Mouse (Mus musculus): Measurements from ENCODE around the gene Ephb2. TPM values are rescaled to one million over a fixed set of nuclear protein-coding genes. Genes with fewer than 3 reads are reported as not detected.

The Ephb2 gene
- polyA plus RNA-seq, 1 experiment from 2014 or later, result 33.7 TPM

DNA sequence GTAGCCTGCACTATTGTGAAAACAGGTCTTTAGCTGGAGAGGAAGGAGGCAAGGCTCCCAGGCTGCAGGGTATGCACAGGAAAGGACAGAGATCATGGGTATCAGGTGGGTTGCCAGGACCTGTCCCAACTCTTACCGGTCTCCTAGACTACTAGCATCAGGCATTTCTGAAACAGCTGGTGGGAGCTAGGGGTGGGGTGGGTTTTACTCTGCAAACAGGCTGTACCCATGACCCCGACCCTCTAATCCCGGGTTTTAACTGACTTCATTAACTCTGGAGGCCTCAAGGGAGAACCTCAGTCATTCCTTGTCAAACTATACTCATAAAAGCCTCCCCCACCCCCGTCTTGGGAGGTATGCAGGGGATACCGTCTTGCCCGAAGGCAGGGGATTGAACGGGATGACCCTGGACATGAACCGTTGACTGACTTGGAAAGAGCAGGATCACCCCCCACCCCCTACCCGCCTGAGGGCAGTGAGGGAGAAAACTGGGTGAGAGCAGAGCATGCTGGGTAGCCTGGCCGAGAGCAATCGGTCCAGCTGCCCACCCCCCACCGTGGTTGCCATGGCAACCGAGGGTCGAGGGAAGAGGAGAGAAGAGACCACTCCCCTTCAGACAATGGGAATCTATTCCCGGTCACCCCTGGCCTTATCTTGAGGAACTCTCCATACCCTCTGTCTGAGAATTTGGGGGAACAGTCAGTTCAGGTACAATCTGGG lies 29.1 kb upstream of the Ephb2 start:
- H3K4me1 ChIP-seq (ENCODE audit: control insufficient read depth, insufficient read depth, low read length), result peaks cover 60% of the 10 kb centered on the region
- peak; percentile 99 for DNase-seq (ENCODE audit: low spot score, missing footprints)
- no peaks in the 10 kb centered on the region for H3K27me3 ChIP-seq (ENCODE audit: control insufficient read depth, insufficient read depth, low read length)
- H3K27ac ChIP-seq (ENCODE audit: low read depth, low read length), result peak overlapping the region; percentile 97
- peak overlapping the region; percentile 26 for H3K4me2 ChIP-seq
- no peaks in the 10 kb centered on the region for H3K9me3 ChIP-seq (ENCODE audit: control insufficient read depth, low read length)
- H3K4me3 ChIP-seq (ENCODE audit: low read depth, low read length), result no peak overlapping the region
- H3K36me3 ChIP-seq (ENCODE audit: control insufficient read depth, insufficient read depth, low read length), result no peaks in the 10 kb centered on the region
- ATAC-seq (ENCODE audit: low FRiP score), result peak; percentile 78
- H3K9ac ChIP-seq (ENCODE audit: low read length), result peak overlapping the region; percentile 55
- WGBS, result 3% methylated on average over 15 of the region's 15 CpGs

GRCm38 (mm10) chr4:136863517-136863916 lies 27.7 kb upstream of the Ephb2 start:
- H3K36me3 ChIP-seq (ENCODE audit: control insufficient read depth, insufficient read depth, low read length), result no peaks in the 10 kb centered on the region
- H3K27me3 ChIP-seq (ENCODE audit: control insufficient read depth, insufficient read depth, low read length), result no peaks in the 10 kb centered on the region
- ATAC-seq (ENCODE audit: low FRiP score) (no peak), DNase-seq (ENCODE audit: low spot score, missing footprints) (peak; percentile 89)
- peaks cover 60% of the 10 kb centered on the region for H3K4me1 ChIP-seq (ENCODE audit: control insufficient read depth, insufficient read depth, low read length)
- no peaks in the 10 kb centered on the region for H3K9me3 ChIP-seq (ENCODE audit: control insufficient read depth, low read length)
- H3K4me3 ChIP-seq (ENCODE audit: low read depth, low read length), result no peak overlapping the region
- no peak overlapping the region for H3K9ac ChIP-seq (ENCODE audit: low read length)
- WGBS, result 18% methylated on average over 9 of the region's 9 CpGs
- peak overlapping the region; percentile 97 for H3K27ac ChIP-seq (ENCODE audit: low read depth, low read length)
- no peak overlapping the region for H3K4me2 ChIP-seq

- Histone ChIP-seq H3K27ac (ENCODE audit: low read depth, low read length) (peak overlapping the region; percentile 97), H3K36me3 (ENCODE audit: control insufficient read depth, insufficient read depth, low read length) (no peaks in the 10 kb centered on the region), H3K27me3 (ENCODE audit: control insufficient read depth, insufficient read depth, low read length) (no peaks in the 10 kb centered on the region), H3K4me3 (ENCODE audit: low read depth, low read length) (no peak overlapping the region), H3K9me3 (ENCODE audit: control insufficient read depth, low read length) (no peaks in the 10 kb centered on the region), H3K4me2 (no peak overlapping the region), H3K4me1 (ENCODE audit: control insufficient read depth, insufficient read depth, low read length) (peaks cover 56% of the 10 kb centered on the region), H3K9ac (ENCODE audit: low read length) (peak overlapping the region; percentile 55)
- 68% methylated on average over 2 of the region's 2 CpGs for WGBS
- ATAC-seq (ENCODE audit: low FRiP score) (no peak), DNase-seq (ENCODE audit: low spot score, missing footprints) (peak; percentile 90)
These were observed 26.6 kb upstream of the Ephb2 start for GRCm38 (mm10) chr4:136862411-136862810.

- WGBS, result 1% methylated on average over 16 of the region's 17 CpGs
- DNase-seq (ENCODE audit: low spot score, missing footprints) (peak; percentile 95), ATAC-seq (ENCODE audit: low FRiP score) (peak; percentile 82)
- Histone ChIP-seq H3K4me2 (no peak overlapping the region), H3K36me3 (ENCODE audit: control insufficient read depth, insufficient read depth, low read length) (no peaks in the 10 kb centered on the region), H3K9me3 (ENCODE audit: control insufficient read depth, low read length) (no peaks in the 10 kb centered on the region), H3K9ac (ENCODE audit: low read length) (peak overlapping the region; percentile 55), H3K4me1 (ENCODE audit: control insufficient read depth, insufficient read depth, low read length) (peaks cover 56% of the 10 kb centered on the region), H3K27ac (ENCODE audit: low read depth, low read length) (peak overlapping the region; percentile 97), H3K4me3 (ENCODE audit: low read depth, low read length) (no peak overlapping the region), H3K27me3 (ENCODE audit: control insufficient read depth, insufficient read depth, low read length) (no peaks in the 10 kb centered on the region)
These were observed 26.0 kb upstream of the Ephb2 start for GRCm38 (mm10) chr4:136861806-136862205.

GRCm38 (mm10) chr4:136860022-136860421 lies 24.2 kb upstream of the Ephb2 start:
- H3K9me3 ChIP-seq (ENCODE audit: control insufficient read depth, low read length), result no peaks in the 10 kb centered on the region
- H3K4me1 ChIP-seq (ENCODE audit: control insufficient read depth, insufficient read depth, low read length), result peaks cover 42% of the 10 kb centered on the region
- H3K27me3 ChIP-seq (ENCODE audit: control insufficient read depth, insufficient read depth, low read length), result no peaks in the 10 kb centered on the region
- DNase-seq (ENCODE audit: low spot score, missing footprints) (no peak), ATAC-seq (ENCODE audit: low FRiP score) (no peak)
- WGBS, result 85% methylated on average over 7 of the region's 7 CpGs
- no peak overlapping the region for H3K9ac ChIP-seq (ENCODE audit: low read length)
- no peak overlapping the region for H3K4me2 ChIP-seq
- H3K36me3 ChIP-seq (ENCODE audit: control insufficient read depth, insufficient read depth, low read length), result no peaks in the 10 kb centered on the region
- no peak overlapping the region; the same call in 1 of the 2 replicates for H3K27ac ChIP-seq (ENCODE audit: low read depth, low read length)
- no peak overlapping the region for H3K4me3 ChIP-seq (ENCODE audit: low read depth, low read length)

- no peak for ATAC-seq (ENCODE audit: low FRiP score)
- no peak overlapping the region for H3K9ac ChIP-seq (ENCODE audit: low read length)
These were observed 19.3 kb upstream of the Ephb2 start for GRCm38 (mm10) chr4:136855081-136855480.

DNA sequence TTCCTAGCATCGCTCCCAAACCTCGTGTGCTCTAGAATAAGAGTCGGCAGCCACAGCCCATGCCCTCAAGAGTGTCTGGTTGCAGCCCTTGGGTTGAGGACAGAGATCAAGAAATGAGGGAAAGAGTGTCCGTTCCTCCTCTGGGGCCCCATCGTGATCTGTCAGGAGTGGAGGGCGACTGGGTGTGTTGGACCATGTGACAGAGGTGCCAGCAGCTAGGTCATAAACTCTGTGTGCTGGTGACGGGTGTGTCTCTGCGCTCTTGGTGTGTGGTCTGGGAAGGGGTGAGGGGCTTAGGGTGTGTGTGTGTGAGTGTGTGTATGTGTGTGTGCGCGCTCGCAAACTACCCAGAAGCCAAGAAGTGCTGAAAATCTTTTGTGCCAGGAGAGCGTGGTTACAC lies 17.2 kb upstream of the Ephb2 start:
- WGBS, result 89% methylated on average over 12 of the region's 12 CpGs
- DNase-seq (ENCODE audit: low spot score, missing footprints), result no peak
- H3K9ac ChIP-seq (ENCODE audit: low read length), result no peak overlapping the region; the same call in 1 of the 2 replicates
- H3K36me3 ChIP-seq (ENCODE audit: control insufficient read depth, insufficient read depth, low read length), result no peaks in the 10 kb centered on the region
- H3K27ac ChIP-seq (ENCODE audit: low read depth, low read length), result no peak overlapping the region
- H3K4me2 ChIP-seq, result no peak overlapping the region
- no peak overlapping the region for H3K4me3 ChIP-seq (ENCODE audit: low read depth, low read length)
- no peaks in the 10 kb centered on the region for H3K27me3 ChIP-seq (ENCODE audit: control insufficient read depth, insufficient read depth, low read length)
- no peaks in the 10 kb centered on the region for H3K9me3 ChIP-seq (ENCODE audit: control insufficient read depth, low read length)
- H3K4me1 ChIP-seq (ENCODE audit: control insufficient read depth, insufficient read depth, low read length), result no peaks in the 10 kb centered on the region
- no peak for ATAC-seq (ENCODE audit: low FRiP score)

More at GRCm38 (mm10) chr4:136855081-136855480, 19.3 kb upstream of the Ephb2 start:
- Histone ChIP-seq H3K27ac (ENCODE audit: low read depth, low read length) (no peak overlapping the region), H3K27me3 (ENCODE audit: control insufficient read depth, insufficient read depth, low read length) (no peaks in the 10 kb centered on the region), H3K36me3 (ENCODE audit: control insufficient read depth, insufficient read depth, low read length) (no peaks in the 10 kb centered on the region), H3K4me3 (ENCODE audit: low read depth, low read length) (no peak overlapping the region), H3K4me1 (ENCODE audit: control insufficient read depth, insufficient read depth, low read length) (no peaks in the 10 kb centered on the region), H3K9me3 (ENCODE audit: control insufficient read depth, low read length) (no peaks in the 10 kb centered on the region), H3K4me2 (no peak overlapping the region)
- 18% methylated on average over 6 of the region's 6 CpGs for WGBS
- DNase-seq (ENCODE audit: low spot score, missing footprints), result peak; percentile 94

DNA sequence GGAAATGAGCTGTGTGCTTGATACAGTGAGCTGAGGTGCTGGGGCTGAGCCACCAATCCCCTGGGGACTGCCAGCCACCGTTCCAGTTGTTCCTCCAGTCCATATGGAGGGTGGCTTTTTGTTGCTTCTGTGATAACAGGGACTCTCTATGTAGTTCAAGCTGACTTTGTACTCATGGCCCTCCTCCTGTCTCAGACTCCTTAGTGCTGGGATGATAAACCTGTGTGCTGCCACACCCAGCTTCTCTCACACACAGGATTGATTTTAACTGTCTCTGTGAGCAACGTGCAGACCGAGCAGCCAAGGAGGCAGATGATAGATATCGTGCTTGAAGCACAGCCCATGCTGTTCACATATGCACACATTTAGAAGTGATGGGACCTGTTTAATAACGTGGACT lies 16.3 kb upstream of the Ephb2 start:
- no peaks in the 10 kb centered on the region for H3K36me3 ChIP-seq (ENCODE audit: control insufficient read depth, insufficient read depth, low read length)
- H3K9me3 ChIP-seq (ENCODE audit: control insufficient read depth, low read length), result no peaks in the 10 kb centered on the region
- H3K4me1 ChIP-seq (ENCODE audit: control insufficient read depth, insufficient read depth, low read length), result no peaks in the 10 kb centered on the region
- no peak overlapping the region for H3K4me3 ChIP-seq (ENCODE audit: low read depth, low read length)
- no peak overlapping the region for H3K27ac ChIP-seq (ENCODE audit: low read depth, low read length)
- WGBS, result 75% methylated on average over 5 of the region's 5 CpGs
- H3K27me3 ChIP-seq (ENCODE audit: control insufficient read depth, insufficient read depth, low read length), result no peaks in the 10 kb centered on the region
- ATAC-seq (ENCODE audit: low FRiP score) (no peak), DNase-seq (ENCODE audit: low spot score, missing footprints) (no peak)
- no peak overlapping the region for H3K4me2 ChIP-seq
- no peak overlapping the region for H3K9ac ChIP-seq (ENCODE audit: low read length)

DNA sequence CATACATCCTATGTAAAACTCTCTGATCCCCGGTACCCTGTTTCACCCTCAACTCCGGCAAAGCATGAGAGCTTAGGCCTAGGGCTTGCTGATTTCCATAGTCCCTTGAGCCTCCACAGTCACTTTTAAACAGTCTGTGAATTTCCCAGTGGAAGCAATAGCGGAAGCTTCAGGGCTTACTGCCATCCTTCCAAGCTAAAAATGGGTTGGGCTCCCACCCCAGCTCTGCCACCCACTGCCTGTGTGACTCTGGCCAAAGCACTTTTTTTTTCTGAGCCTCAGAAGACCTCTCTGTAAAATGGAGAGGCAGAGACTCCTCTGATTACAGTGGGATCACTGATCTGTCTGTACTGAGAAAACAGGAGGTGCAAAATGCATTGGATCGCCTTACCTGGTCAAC lies 12.8 kb upstream of the Ephb2 start:
- H3K9me3 ChIP-seq (ENCODE audit: control insufficient read depth, low read length), result no peaks in the 10 kb centered on the region
- no peak overlapping the region for H3K27ac ChIP-seq (ENCODE audit: low read depth, low read length)
- H3K4me1 ChIP-seq (ENCODE audit: control insufficient read depth, insufficient read depth, low read length), result peaks cover 7% of the 10 kb centered on the region
- no peaks in the 10 kb centered on the region for H3K36me3 ChIP-seq (ENCODE audit: control insufficient read depth, insufficient read depth, low read length)
- H3K9ac ChIP-seq (ENCODE audit: low read length), result no peak overlapping the region
- no peaks in the 10 kb centered on the region for H3K27me3 ChIP-seq (ENCODE audit: control insufficient read depth, insufficient read depth, low read length)
- H3K4me3 ChIP-seq (ENCODE audit: low read depth, low read length), result no peak overlapping the region
- DNase-seq (ENCODE audit: low spot score, missing footprints), result no peak
- 69% methylated on average over 4 of the region's 4 CpGs for WGBS
- no peak overlapping the region for H3K4me2 ChIP-seq
- ATAC-seq (ENCODE audit: low FRiP score), result no peak

Measured in midbrain, embryonic 11.5 days (tissue).